Mouse (Mus musculus): ENCODE measurements around the gene Igdcc4. TPM values are rescaled to one million over a fixed set of nuclear protein-coding genes. Genes with fewer than 3 reads are reported as not detected.

Gene Igdcc4
- polyA plus RNA-seq, 2 experiments from 2014 or later, result 0.05 TPM; not detected in 1

- ATAC-seq, result no peak
Measured at GRCm38 (mm10) chr9:65111698-65112097, 10.4 kb downstream of the Igdcc4 start.

- no peak for ATAC-seq
Measured at GRCm38 (mm10) chr9:65113694-65114093, 12.4 kb downstream of the Igdcc4 start.

- no peak for ATAC-seq
Measured at GRCm38 (mm10) chr9:65115891-65116290, 14.6 kb downstream of the Igdcc4 start.

- no peak for ATAC-seq
Measured at GRCm38 (mm10) chr9:65117516-65117915, 16.2 kb downstream of the Igdcc4 start.

GRCm38 (mm10) chr9:65120935-65121334, 19.6 kb downstream of the Igdcc4 start:
- ATAC-seq, result no peak

- ATAC-seq, result no peak
Measured at GRCm38 (mm10) chr9:65122545-65122944, 21.3 kb downstream of the Igdcc4 start.

GRCm38 (mm10) chr9:65123552-65124168, 22.4 kb downstream of the Igdcc4 start:
- no peak for ATAC-seq

- no peak for ATAC-seq
Measured at GRCm38 (mm10) chr9:65128123-65128815, 27.0 kb downstream of the Igdcc4 start.

- ATAC-seq, result no peak
Measured at GRCm38 (mm10) chr9:65131717-65132116, 30.4 kb downstream of the Igdcc4 start.

GRCm38 (mm10) chr9:65133739-65134138, 32.5 kb downstream of the Igdcc4 start:
- peak; percentile 43 for ATAC-seq

- ATAC-seq, result no peak
Measured at GRCm38 (mm10) chr9:65135126-65135525, 33.8 kb downstream of the Igdcc4 start.

- ATAC-seq, result no peak
Measured at GRCm38 (mm10) chr9:65140491-65140890, 39.2 kb downstream of the Igdcc4 start.

- ATAC-seq, result no peak
Measured at GRCm38 (mm10) chr9:65140936-65141305, 39.6 kb downstream of the Igdcc4 start, which contains the start of gene Igdcc3. Igdcc3 (plus strand) TSS chr9:65141189.

GRCm38 (mm10) chr9:65141306-65141975, 40.2 kb downstream of the Igdcc4 start:
- no peak for ATAC-seq

- ATAC-seq, result no peak
Measured at GRCm38 (mm10) chr9:65141976-65142318, 40.7 kb downstream of the Igdcc4 start.

- no peak for ATAC-seq
Measured at GRCm38 (mm10) chr9:65142399-65142798, 41.1 kb downstream of the Igdcc4 start.

GRCm38 (mm10) chr9:65146001-65146400, 44.7 kb downstream of the Igdcc4 start:
- no peak for ATAC-seq

- ATAC-seq, result no peak
Measured at GRCm38 (mm10) chr9:65148507-65148906, 47.2 kb downstream of the Igdcc4 start.

- no peak for ATAC-seq
Measured at GRCm38 (mm10) chr9:65152711-65153330, 51.5 kb downstream of the Igdcc4 start.

GRCm38 (mm10) chr9:65153331-65153711, 52.0 kb downstream of the Igdcc4 start:
- ATAC-seq, result no peak

GRCm38 (mm10) chr9:65154692-65155455, 53.6 kb downstream of the Igdcc4 start:
- no peak for ATAC-seq

GRCm38 (mm10) chr9:65156604-65157003, 55.3 kb downstream of the Igdcc4 start:
- no peak for ATAC-seq

- ATAC-seq, result no peak
Measured at GRCm38 (mm10) chr9:65157631-65158030, 56.3 kb downstream of the Igdcc4 start.
